In the genomic region with DNA sequence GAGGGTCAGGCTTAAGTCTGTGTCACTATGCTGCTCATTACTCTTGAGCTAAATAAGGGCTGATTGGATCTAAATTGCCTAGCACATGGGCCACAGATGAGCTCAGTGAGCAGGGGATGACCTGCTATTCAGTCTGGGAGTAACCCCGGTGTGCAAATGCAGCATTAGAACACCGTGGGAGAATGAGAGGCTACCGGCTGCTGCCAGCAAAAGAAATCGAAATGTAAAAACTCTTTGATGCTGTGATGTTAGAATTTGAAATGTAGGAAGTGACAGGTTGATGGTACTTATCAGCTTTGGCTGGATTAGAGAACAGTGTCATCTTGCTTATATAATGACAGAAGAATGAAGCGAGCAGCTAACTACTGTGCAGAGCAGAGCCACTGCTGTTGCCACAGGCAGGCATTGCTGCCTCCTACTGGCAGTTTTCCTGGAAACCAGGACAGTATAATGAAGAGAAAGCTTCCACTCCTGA, we compare ENCODE assay signal across 9 mouse cellular contexts. TPM values are rescaled to one million over a fixed set of nuclear protein-coding genes. Genes with fewer than 3 reads are reported as not detected.
A peak's percentile ranks its signal among the peaks of the same experiment; 100 is the strongest.
DNase-seq lines count a peak whose midpoint lies in the region; ATAC-seq lines count a peak whose summit lies in the region.
"Had no signal": no experiment of that assay in that cellular context is flagged by ENCODE, and none has a peak within 500 bp of the region (broad histone marks: within the 10 kb centered on the region; RNA-seq: fewer than 3 reads in every experiment).

No protein-coding gene starts in this region.

- peak overlapping the region; percentile 78 for H3K27ac ChIP-seq in forebrain, embryonic 13.5 days
- H3K27ac ChIP-seq in kidney, embryonic 15.5 days = no peak overlapping the region
- H3K27ac ChIP-seq: heart, embryonic 13.5 days had no signal

- 12% methylated on average over 5 of the region's 5 CpGs for WGBS in forebrain, embryonic 13.5 days
- WGBS in kidney, embryonic 15.5 days = 35% methylated on average over 5 of the region's 5 CpGs

- no peaks in the 10 kb centered on the region for H3K36me3 ChIP-seq in forebrain, embryonic 13.5 days (ENCODE audit: poor library complexity, severe bottlenecking)
- peaks cover 7% of the 10 kb centered on the region; the same call in 1 of the 2 replicates for H3K36me3 ChIP-seq in kidney, embryonic 15.5 days
- H3K36me3 ChIP-seq: heart, embryonic 13.5 days had no signal

- no peaks in the 10 kb centered on the region for H3K27me3 ChIP-seq in forebrain, embryonic 13.5 days
- H3K27me3 ChIP-seq in kidney, embryonic 15.5 days = no peaks in the 10 kb centered on the region
- H3K27me3 ChIP-seq: heart, embryonic 13.5 days had no signal

- H3K9ac ChIP-seq in forebrain, embryonic 13.5 days = no peak overlapping the region
- H3K9ac ChIP-seq in kidney, embryonic 15.5 days = no peak overlapping the region
- H3K9ac ChIP-seq: heart, embryonic 13.5 days had no signal

- peaks cover 18% of the 10 kb centered on the region for H3K4me1 ChIP-seq in forebrain, embryonic 13.5 days
- H3K4me1 ChIP-seq in kidney, embryonic 15.5 days = no peaks in the 10 kb centered on the region
- H3K4me1 ChIP-seq: heart, embryonic 13.5 days had no signal

- no peaks in the 10 kb centered on the region for H3K9me3 ChIP-seq in forebrain, embryonic 13.5 days (replicated peaks)
- H3K9me3 ChIP-seq in kidney, embryonic 15.5 days (replicated peaks) = no peaks in the 10 kb centered on the region
- H3K9me3 ChIP-seq: heart, embryonic 13.5 days had no signal

- DNase-seq in adrenal gland, adult 2 months = peak; percentile 34
- DNase-seq in adrenal gland, adult 18-20 months (ENCODE audit: low spot score in 2 of 2) = no peak
- DNase-seq in adrenal gland, postnatal 36 days = peak; percentile 38 to 62
- DNase-seq in lung, postnatal 10 days = peak; percentile 8
- DNase-seq in right cerebral cortex, postnatal 14 days = peak; percentile 69
- DNase-seq in gastrocnemius, adult 18-20 months (ENCODE audit: low spot score) = no peak

- peak overlapping the region; percentile 37 for H3K4me2 ChIP-seq in forebrain, embryonic 13.5 days
- no peak overlapping the region for H3K4me2 ChIP-seq in kidney, embryonic 15.5 days
- H3K4me2 ChIP-seq: heart, embryonic 13.5 days had no signal

- peak; percentile 96 for ATAC-seq in forebrain, embryonic 13.5 days
- 0 out of 2 replicates have a peak, but pooled peaks have one; percentile 66 for ATAC-seq in kidney, embryonic 15.5 days (replicated peaks; ENCODE audit: low FRiP score)

- no peak overlapping the region for H3K4me3 ChIP-seq in forebrain, embryonic 13.5 days
- H3K4me3 ChIP-seq in kidney, embryonic 15.5 days (replicated peaks) = no peak overlapping the region
- H3K4me3 ChIP-seq: heart, embryonic 13.5 days had no signal

RNA-seq across cellular contexts. Expression of a gene that starts 48.5 kb away (rescaled TPM):
- total RNA-seq in adrenal gland, adult 2 months (2021) = 1 to 10 TPM; 2.0 to 2.5 TPM
- polyA plus RNA-seq in adrenal gland, adult 2 months (2012; rRNA removed) = 1.7 and 2.1 TPM in 2 replicates
- total RNA-seq in adrenal gland, adult 18-20 months (2021) = 1 to 10 TPM in 1 of 2 experiments, under 1 TPM in 1; 0.80 to 1.5 TPM
- 1 to 10 TPM; 2.7 to 3.1 TPM for total RNA-seq in adrenal gland, postnatal 36 days (2021)
- polyA plus RNA-seq in forebrain, embryonic 13.5 days (2015; fragmentation: Nextera tagmentation; extraction: Ambion mirVana) = 34.1 and 35.5 TPM in 2 replicates
- 31.2 and 33.7 TPM in 2 replicates for polyA plus RNA-seq in kidney, embryonic 15.5 days (2015; fragmentation: Nextera tagmentation; extraction: Ambion mirVana)
- total RNA-seq in gastrocnemius, adult 18-20 months (2021) = under 1 TPM; 0.23 to 0.38 TPM

Comparison
In these comparisons a context has a peak if more than half of its experiments do, and no peak if none do; other contexts are left out.
1. DNase-seq: peak in adrenal gland, adult 2 months (single experiment), adrenal gland, postnatal 36 days (2 of 2), lung, postnatal 10 days (single experiment) and right cerebral cortex, postnatal 14 days (single experiment); none in adrenal gland, adult 18-20 months (0 of 2) and gastrocnemius, adult 18-20 months (single experiment).